Mouse (Mus musculus) MEL (cell line): Measurements from ENCODE around the gene Thsd7b.

Experiments used
- HCFC1 ChIP-seq: IDR thresholded peaks from 2 replicates; pipeline ENCODE4 v1.6.1; 2012; ENCODE audit warnings: low read depth, mild to moderate bottlenecking, inconsistent platforms, low read length, improper control_type of control experiment, moderate library complexity
- TCF12 ChIP-seq: IDR thresholded peaks from 2 replicates; pipeline ENCODE4 v1.6.1; 2014; ENCODE audit warnings: low read depth, mild to moderate bottlenecking, inconsistent platforms, low read length, improper control_type of control experiment, moderate library complexity

- TF ChIP-seq TCF12 = peak; percentile 48; the same call in 1 of the 2 replicates
- TF ChIP-seq HCFC1 = no peak
Measured at GRCm38 (mm10) chr1:129761234-129761633, 488.1 kb downstream of the Thsd7b start.
